Mouse (Mus musculus): Measurements from ENCODE around the gene Trmt10b.

Trmt10b gene

GRCm38 (mm10) chr4:45342286-45343155, 45.6 kb downstream of the Trmt10b start, which contains the start of gene Exosc3:
Gene Exosc3 (minus strand): TSS chr4:45342732.
- DNase-seq, result no peak

GRCm38 (mm10) chr4:45356653-45357052, 59.7 kb downstream of the Trmt10b start:
- no peak for DNase-seq

Measured in cerebellum, adult 11 months (tissue).